Mouse (Mus musculus) stomach, embryonic 14.5 days (tissue): ENCODE data around the gene Wdr11. TPM values are rescaled to one million over a fixed set of nuclear protein-coding genes. Genes with fewer than 3 reads are reported as not detected.
A peak's percentile ranks its signal among the peaks of the same experiment; 100 is the strongest.

ENCODE experiments used
- ATAC-seq: fragments of 200-750 bp; cut with Nextera tagmentation; 2 replicates; pipeline ENCODE4 v1.8.0; 2017; ENCODE audit warnings: low read depth, moderate TSS enrichment; ENCODE audit not compliant: insufficient number of reproducible peaks, insufficient read depth, low FRiP score
- H3K27ac ChIP-seq: fragments of 300-500 bp; sonication (generic); 2 replicates; pipeline ENCODE4 v1.5.1; 2014; ENCODE audit warnings: mild to moderate bottlenecking, low read length, moderate library complexity, mixed read lengths
- H3K27me3 ChIP-seq: fragments of 300-500 bp; sonication (generic); 2 replicates; pipeline ENCODE4 v1.6.1; 2014; ENCODE audit warnings: low read length, control low read depth, mixed read lengths; ENCODE audit not compliant: control insufficient read depth, insufficient read depth
- H3K36me3 ChIP-seq: fragments of 300-500 bp; sonication (generic); 2 replicates; pipeline ENCODE4 v1.6.1; 2014; ENCODE audit warnings: mild to moderate bottlenecking, control low read depth, low read length, moderate library complexity, mixed read lengths; ENCODE audit not compliant: control insufficient read depth, insufficient read depth
- H3K4me1 ChIP-seq: fragments of 300-500 bp; sonication (generic); 2 replicates; pipeline ENCODE4 v1.6.1; 2014; ENCODE audit warnings: low read length, control low read depth, mixed read lengths; ENCODE audit not compliant: control insufficient read depth, insufficient read depth
- H3K4me2 ChIP-seq: fragments of 300-500 bp; sonication (generic); replicated peaks from 2 replicates; pipeline ENCODE4 v1.6.1; 2014; ENCODE audit warnings: low read depth, low read length, control low read depth
- H3K4me3 ChIP-seq: fragments of 300-500 bp; sonication (generic); 2 replicates; pipeline ENCODE4 v1.5.1; 2014; ENCODE audit warnings: low read depth, low read length, control low read depth
- H3K9ac ChIP-seq: fragments of 300-500 bp; sonication (generic); replicated peaks from 2 replicates; pipeline ENCODE4 v1.6.1; 2014; ENCODE audit warnings: low read depth, mild to moderate bottlenecking, control low read depth, low read length, moderate library complexity, mixed read lengths
- H3K9me3 ChIP-seq: fragments of 300-500 bp; sonication (generic); 2 replicates; pipeline ENCODE4 v1.6.1; 2016; ENCODE audit warnings: low read depth, low read length, control low read depth; ENCODE audit not compliant: control insufficient read depth
- WGBS: fragments of 180-500 bp; shearing (Covaris S2); extraction: QIAGEN DNeasy Blood & Tissue Kit; methylation state at CpG from one replicate; pipeline ENCODE4 v1.1.7; 2014; 5-methylcytosine and 5-hydroxymethylcytosine counted together
- polyA plus RNA-seq: library from polyadenylated mRNA; unstranded; fragments of >200 nt; fragmentation: Nextera tagmentation; extraction: Ambion mirVana; gene quantifications from 2 replicates; pipeline ENCODE4 v1.2.1, GENCODE M21; 2014

Gene Wdr11
- polyA plus RNA-seq = 38.4 and 39.2 TPM in 2 replicates

DNA sequence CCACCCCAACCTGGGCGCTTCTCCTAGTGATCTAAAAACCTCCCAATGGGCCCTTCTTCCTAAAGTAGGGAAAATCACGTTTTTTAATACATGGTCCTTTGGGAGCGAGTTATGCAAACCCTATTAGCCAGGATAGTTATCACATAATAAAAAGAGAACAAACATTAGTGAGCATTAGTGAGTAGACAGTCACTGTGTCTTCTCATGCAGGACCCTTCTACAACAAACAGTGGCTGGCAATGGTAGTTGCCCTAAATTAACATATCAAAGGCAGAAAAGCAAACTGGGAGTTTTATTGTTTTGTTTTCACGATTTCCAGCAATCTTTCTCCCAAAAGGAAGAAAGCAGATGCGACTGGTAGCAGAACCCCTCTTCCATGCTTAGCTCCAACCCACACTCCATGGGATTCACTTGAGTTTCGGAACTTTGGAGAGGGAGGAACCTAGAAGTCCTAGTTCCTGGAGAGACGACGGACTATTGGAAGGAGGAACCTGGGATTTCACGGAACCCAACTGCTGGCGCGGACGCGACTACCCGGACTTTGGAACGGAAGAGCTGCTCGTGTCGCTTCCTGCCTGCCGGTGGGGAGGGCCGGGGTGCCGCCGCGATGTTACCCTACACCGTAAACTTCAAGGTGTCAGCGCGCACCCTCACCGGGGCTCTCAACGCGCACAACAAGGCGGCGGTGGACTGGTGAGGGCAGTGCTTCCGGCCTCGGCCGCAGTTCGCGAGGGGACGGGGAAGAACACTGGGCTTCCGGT is at the start of gene Wdr11:
Gene Wdr11, plus strand, starts transcription at position 493 of the 761 bp plus-strand sequence.
- 3% methylated on average over 37 of the region's 37 CpGs for WGBS
- ATAC-seq = peak; percentile 89

GRCm38 (mm10) chr7:129567541-129567940 is 24.1 kb upstream of the Wdr11 start:
- Histone ChIP-seq H3K4me3 (no peak overlapping the region), H3K4me2 (no peak overlapping the region), H3K4me1 (no peaks in the 10 kb centered on the region), H3K36me3 (no peaks in the 10 kb centered on the region), H3K9ac (no peak overlapping the region), H3K27me3 (no peaks in the 10 kb centered on the region), H3K9me3 (no peaks in the 10 kb centered on the region), H3K27ac (no peak overlapping the region)
- WGBS = 67% methylated on average over 1 of the region's 1 CpGs
- ATAC-seq = no peak

More for the DNA sequence above, at the start of gene Wdr11:
- Histone ChIP-seq H3K36me3 (0 out of 2 replicates have a peak, but pooled peaks cover 5% of the 10 kb centered on the region), H3K4me3 (peak within 1 kb of the TSS; percentile 74), H3K4me2 (peak within 1 kb of the TSS; percentile 49), H3K9ac (peak within 1 kb of the TSS; percentile 79), H3K27ac (peak within 1 kb of the TSS; percentile 90), H3K27me3 (no peaks in the 10 kb centered on the region), H3K4me1 (peaks cover 11% of the 10 kb centered on the region), H3K9me3 (no peaks in the 10 kb centered on the region)

GRCm38 (mm10) chr7:129568338-129568737 is 23.3 kb upstream of the Wdr11 start:
- H3K27ac ChIP-seq = no peak overlapping the region
- H3K9me3 ChIP-seq = no peaks in the 10 kb centered on the region
- H3K4me3 ChIP-seq = no peak overlapping the region
- H3K27me3 ChIP-seq = no peaks in the 10 kb centered on the region
- ATAC-seq = no peak
- no peak overlapping the region for H3K4me2 ChIP-seq
- no peak overlapping the region for H3K9ac ChIP-seq
- H3K4me1 ChIP-seq = no peaks in the 10 kb centered on the region
- 64% methylated on average over 2 of the region's 2 CpGs for WGBS
- no peaks in the 10 kb centered on the region for H3K36me3 ChIP-seq

- 68% methylated on average over 4 of the region's 4 CpGs for WGBS
- ATAC-seq = no peak
These were observed 17.2 kb upstream of the Wdr11 start for GRCm38 (mm10) chr7:129574471-129574870.

DNA sequence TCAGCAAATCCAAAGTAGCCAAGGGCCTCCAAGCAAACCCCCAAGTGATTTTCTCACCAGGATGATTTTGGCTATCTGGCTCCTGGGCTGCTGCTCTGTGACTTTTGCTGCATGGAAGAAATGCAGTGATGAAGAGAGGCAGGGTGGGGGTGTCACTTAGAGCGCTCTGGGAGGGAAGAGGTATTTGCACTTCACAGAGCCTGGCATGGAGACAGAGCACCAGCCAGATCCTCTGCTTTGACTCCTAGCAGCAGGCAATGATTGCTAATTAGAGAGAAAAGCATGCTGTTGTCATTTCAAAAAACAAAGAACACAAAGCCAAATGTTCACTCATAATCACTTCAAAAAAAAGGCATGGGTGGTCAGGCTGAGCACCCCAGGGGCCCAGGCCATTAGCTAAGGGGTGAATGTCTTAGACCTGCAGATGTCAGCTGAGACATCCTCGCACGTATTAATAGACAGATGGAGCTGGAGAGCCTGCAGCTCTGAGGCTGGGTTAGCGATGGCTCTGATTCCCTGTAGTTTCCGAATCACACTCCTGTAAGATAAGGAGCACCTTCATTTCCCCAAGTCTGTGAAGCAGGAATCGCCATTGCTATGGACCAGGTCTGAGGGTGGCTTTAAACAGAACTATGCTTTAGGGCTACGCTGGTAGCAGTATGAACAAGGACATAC is 16.4 kb upstream of the Wdr11 start:
- ATAC-seq = no peak
- H3K27me3 ChIP-seq = no peaks in the 10 kb centered on the region
- H3K36me3 ChIP-seq = no peaks in the 10 kb centered on the region
- H3K4me1 ChIP-seq = no peaks in the 10 kb centered on the region
- no peak overlapping the region for H3K4me3 ChIP-seq
- no peak overlapping the region for H3K4me2 ChIP-seq
- no peak overlapping the region for H3K27ac ChIP-seq
- H3K9ac ChIP-seq = no peak overlapping the region
- WGBS = 24% methylated on average over 7 of the region's 7 CpGs
- no peaks in the 10 kb centered on the region for H3K9me3 ChIP-seq

More at GRCm38 (mm10) chr7:129574471-129574870, 17.2 kb upstream of the Wdr11 start:
- no peak overlapping the region for H3K4me2 ChIP-seq
- no peak overlapping the region for H3K27ac ChIP-seq
- H3K27me3 ChIP-seq = no peaks in the 10 kb centered on the region
- H3K9ac ChIP-seq = no peak overlapping the region
- H3K4me1 ChIP-seq = no peaks in the 10 kb centered on the region
- H3K36me3 ChIP-seq = no peaks in the 10 kb centered on the region
- no peak overlapping the region for H3K4me3 ChIP-seq
- H3K9me3 ChIP-seq = no peaks in the 10 kb centered on the region

- no peak for ATAC-seq
- no peaks in the 10 kb centered on the region for H3K9me3 ChIP-seq
- peak overlapping the region; percentile 74 for H3K4me3 ChIP-seq
These were observed 576 bp downstream of the Wdr11 start for GRCm38 (mm10) chr7:129592132-129592745.

GRCm38 (mm10) chr7:129597186-129597585 is 5.5 kb downstream of the Wdr11 start:
- Histone ChIP-seq H3K36me3 (peaks cover 37% of the 10 kb centered on the region), H3K4me3 (no peak overlapping the region), H3K9me3 (no peaks in the 10 kb centered on the region)

More at GRCm38 (mm10) chr7:129592132-129592745, 576 bp downstream of the Wdr11 start:
- Histone ChIP-seq H3K4me2 (peak overlapping the region; percentile 49), H3K4me1 (peaks cover 11% of the 10 kb centered on the region), H3K36me3 (peaks cover 8% of the 10 kb centered on the region; the same call in 1 of the 2 replicates), H3K27ac (peak overlapping the region; percentile 90), H3K9ac (peak overlapping the region; percentile 79), H3K27me3 (no peaks in the 10 kb centered on the region)
- WGBS = 1% methylated on average over 13 of the region's 13 CpGs

DNA sequence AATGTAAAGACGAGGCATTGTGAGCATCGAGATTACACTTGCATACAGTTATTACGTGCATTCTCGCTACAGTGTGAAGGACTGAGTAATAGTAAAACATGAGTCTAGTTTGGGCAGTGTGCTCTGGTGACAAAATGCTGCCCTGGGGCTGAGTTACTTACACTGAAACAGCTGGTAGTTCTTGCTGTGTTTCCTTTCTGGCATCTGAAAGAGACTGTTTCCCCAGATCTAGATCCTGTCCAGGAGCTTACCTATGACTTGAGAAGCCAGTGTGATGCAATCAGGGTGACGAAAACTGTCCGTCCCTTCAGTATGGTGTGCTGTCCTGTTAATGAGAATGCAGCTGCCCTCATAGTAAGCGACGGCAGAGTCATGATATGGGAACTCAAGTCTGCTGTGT is 14.6 kb downstream of the Wdr11 start:
- ATAC-seq = no peak
- H3K36me3 ChIP-seq = peaks cover 80% of the 10 kb centered on the region
- 94% methylated on average over 8 of the region's 8 CpGs for WGBS

More at GRCm38 (mm10) chr7:129597186-129597585, 5.5 kb downstream of the Wdr11 start:
- WGBS = 94% methylated on average over 2 of the region's 2 CpGs
- Histone ChIP-seq H3K27ac (no peak overlapping the region), H3K27me3 (no peaks in the 10 kb centered on the region), H3K9ac (no peak overlapping the region), H3K4me2 (no peak overlapping the region), H3K4me1 (peaks cover 5% of the 10 kb centered on the region; the same call in 1 of the 2 replicates)
- ATAC-seq = no peak

More for the DNA sequence above, 14.6 kb downstream of the Wdr11 start:
- Histone ChIP-seq H3K4me1 (no peaks in the 10 kb centered on the region), H3K27ac (no peak overlapping the region), H3K9ac (no peak overlapping the region), H3K4me2 (no peak overlapping the region), H3K27me3 (no peaks in the 10 kb centered on the region), H3K9me3 (no peaks in the 10 kb centered on the region), H3K4me3 (no peak overlapping the region)
